Mouse (Mus musculus) brain, embryonic 14.5 days (tissue): Measurements from ENCODE around the gene Vps9d1. TPM values are rescaled to one million over a fixed set of nuclear protein-coding genes. Genes with fewer than 3 reads are reported as not detected.
A peak's percentile ranks its signal among the peaks of the same experiment; 100 is the strongest.

Experiments
- DNase-seq: peaks from one replicate; pipeline ENCODE4 v3.0.0-alpha.2; 2011; ENCODE audit warnings: low read depth
- CTCF ChIP-seq: fragments of 200-500 bp; IDR thresholded peaks from 2 replicates; pipeline ENCODE4 v1.5.1; 2012; ENCODE audit warnings: inconsistent platforms, mild to moderate bottlenecking, moderate library complexity, borderline replicate concordance; ENCODE audit not compliant: insufficient read depth, insufficient read length; ENCODE audit errors: extremely low read depth
- POLR2A ChIP-seq: fragments of 200-500 bp; IDR thresholded peaks from 2 replicates; pipeline ENCODE4 v1.6.1; 2012; ENCODE audit warnings: mild to moderate bottlenecking, inconsistent platforms, borderline replicate concordance; ENCODE audit not compliant: poor library complexity, insufficient read depth, insufficient read length, severe bottlenecking; ENCODE audit errors: extremely low read depth
- polyA plus RNA-seq: library from polyadenylated mRNA; depleted of rRNA; stranded (reverse); fragments of >200 nt; gene quantifications from 2 replicates; pipeline ENCODE4 v1.2.3, GENCODE M21; 2012

Gene Vps9d1
- polyA plus RNA-seq, 1 experiment: 130 TPM

- DNase-seq: no peak
- TF ChIP-seq POLR2A (peak; percentile 47; the same call in 1 of the 2 replicates), CTCF (no peak)
These were observed 573 bp downstream of the Vps9d1 start for GRCm38 (mm10) chr8:123253451-123254098.

GRCm38 (mm10) chr8:123252925-123253324 is 1.2 kb downstream of the Vps9d1 start:
- TF ChIP-seq CTCF: no peak
- TF ChIP-seq POLR2A: no peak
- no peak for DNase-seq

- TF ChIP-seq CTCF: no peak
- TF ChIP-seq POLR2A: no peak
- DNase-seq: no peak
These were observed 3.2 kb downstream of the Vps9d1 start for GRCm38 (mm10) chr8:123250940-123251339.

- no peak for TF ChIP-seq CTCF
- TF ChIP-seq POLR2A: no peak
- DNase-seq: no peak
These were observed 5.6 kb downstream of the Vps9d1 start for GRCm38 (mm10) chr8:123248596-123248995.

GRCm38 (mm10) chr8:123247748-123248147 is 6.4 kb downstream of the Vps9d1 start:
- TF ChIP-seq POLR2A: no peak
- no peak for TF ChIP-seq CTCF
- DNase-seq: no peak

GRCm38 (mm10) chr8:123245543-123245942 is 8.6 kb downstream of the Vps9d1 start:
- TF ChIP-seq POLR2A (no peak), CTCF (no peak)
- no peak for DNase-seq

- DNase-seq: no peak
- TF ChIP-seq CTCF (no peak), POLR2A (no peak)
These were observed 9.8 kb downstream of the Vps9d1 start for GRCm38 (mm10) chr8:123244382-123244781.

- DNase-seq: no peak
- TF ChIP-seq CTCF (no peak), POLR2A (no peak)
These were observed 11.1 kb downstream of the Vps9d1 start for GRCm38 (mm10) chr8:123243053-123243452.

GRCm38 (mm10) chr8:123242107-123242923 is 11.8 kb downstream of the Vps9d1 start:
- DNase-seq: no peak

GRCm38 (mm10) chr8:123239398-123239797 is 14.8 kb downstream of the Vps9d1 start:
- no peak for DNase-seq
- TF ChIP-seq CTCF (no peak), POLR2A (no peak)

More at GRCm38 (mm10) chr8:123242107-123242923, 11.8 kb downstream of the Vps9d1 start:
- no peak for TF ChIP-seq POLR2A
- no peak for TF ChIP-seq CTCF
